Mouse (Mus musculus) erythroblast, embryonic 14.5 days (primary cell): ENCODE measurements around the gene Nxt1. TPM values are rescaled to one million over a fixed set of nuclear protein-coding genes. Genes with fewer than 3 reads are reported as not detected.

ENCODE experiments used
- H3K27me3 ChIP-seq: 2 replicates; pipeline ENCODE4 v1.6.1; 2012; ENCODE audit warnings: inconsistent platforms; ENCODE audit not compliant: control insufficient read depth
- H3K36me3 ChIP-seq: 2 replicates; pipeline ENCODE4 v1.6.1; 2012; ENCODE audit warnings: mild to moderate bottlenecking, inconsistent platforms; ENCODE audit not compliant: control insufficient read depth
- H3K4me1 ChIP-seq: 2 replicates; pipeline ENCODE4 v1.6.1; 2012; ENCODE audit warnings: inconsistent platforms; ENCODE audit not compliant: control insufficient read depth
- H3K4me3 ChIP-seq: replicated peaks from 2 replicates; pipeline ENCODE3; 2012; ENCODE audit warnings: moderate library complexity, mild to moderate bottlenecking, inconsistent platforms
- H3K9me3 ChIP-seq: 2 replicates; pipeline ENCODE4 v1.6.1; 2012; ENCODE audit warnings: low read length, inconsistent platforms, mixed read lengths; ENCODE audit not compliant: control insufficient read depth
- GATA1 ChIP-seq: IDR thresholded peaks from 2 replicates; pipeline ENCODE4 v1.6.1; 2012; ENCODE audit warnings: low read length, inconsistent platforms, mixed read lengths
- TAL1 ChIP-seq: IDR thresholded peaks from 3 replicates; pipeline ENCODE4 v1.6.1; 2012; ENCODE audit warnings: low read length, inconsistent platforms, mixed read lengths
- polyA plus RNA-seq: library from polyadenylated mRNA; stranded (reverse); fragments of >175 nt; gene quantifications from 2 replicates; pipeline ENCODE4 v1.2.3, GENCODE M21; 2012

The Nxt1 gene
- polyA plus RNA-seq, 1 experiment: 4.6 TPM

- H3K4me3 ChIP-seq: no peak overlapping the region
These were observed 34.8 kb downstream of the Nxt1 start for GRCm38 (mm10) chr2:148707202-148707530.

GRCm38 (mm10) chr2:148712326-148712725 lies 39.9 kb downstream of the Nxt1 start:
- TF ChIP-seq TAL1: no peak
- TF ChIP-seq GATA1: no peak
- Histone ChIP-seq H3K9me3 (no peaks in the 10 kb centered on the region), H3K4me3 (no peak overlapping the region), H3K27me3 (no peaks in the 10 kb centered on the region), H3K4me1 (no peaks in the 10 kb centered on the region), H3K36me3 (no peaks in the 10 kb centered on the region)

More at GRCm38 (mm10) chr2:148707202-148707530, 34.8 kb downstream of the Nxt1 start:
- H3K36me3 ChIP-seq: no peaks in the 10 kb centered on the region
- H3K9me3 ChIP-seq: no peaks in the 10 kb centered on the region
- no peaks in the 10 kb centered on the region for H3K4me1 ChIP-seq
- TF ChIP-seq TAL1 (no peak), GATA1 (no peak)
- H3K27me3 ChIP-seq: no peaks in the 10 kb centered on the region

- no peaks in the 10 kb centered on the region for H3K9me3 ChIP-seq
These were observed 44.7 kb downstream of the Nxt1 start for GRCm38 (mm10) chr2:148717072-148717471.

GRCm38 (mm10) chr2:148719271-148719995 lies 47.0 kb downstream of the Nxt1 start:
- H3K36me3 ChIP-seq: no peaks in the 10 kb centered on the region
- TF ChIP-seq GATA1 (no peak), TAL1 (no peak)
- H3K4me3 ChIP-seq: no peak overlapping the region
- H3K27me3 ChIP-seq: no peaks in the 10 kb centered on the region
- H3K9me3 ChIP-seq: no peaks in the 10 kb centered on the region
- no peaks in the 10 kb centered on the region for H3K4me1 ChIP-seq

More at GRCm38 (mm10) chr2:148717072-148717471, 44.7 kb downstream of the Nxt1 start:
- Histone ChIP-seq H3K36me3 (no peaks in the 10 kb centered on the region), H3K27me3 (no peaks in the 10 kb centered on the region), H3K4me1 (no peaks in the 10 kb centered on the region), H3K4me3 (no peak overlapping the region)
- no peak for TF ChIP-seq GATA1
- TF ChIP-seq TAL1: no peak

Other genes with a start within 250 kb of the Nxt1 start
- gene Cd93, start 229.0 kb upstream of the Nxt1 start, polyA plus RNA-seq: 0.01 TPM in 2 replicates
- 0.06 and 0.09 TPM in 2 replicates for gene Gzf1, start 8.4 kb downstream of the Nxt1 start, polyA plus RNA-seq
- not detected in 2 replicates for gene Napb, start 59.9 kb downstream of the Nxt1 start, polyA plus RNA-seq
- not detected in 2 replicates for gene Cstl1, start 77.8 kb downstream of the Nxt1 start, polyA plus RNA-seq
- gene Cst11, start 98.9 kb downstream of the Nxt1 start, polyA plus RNA-seq: not detected in 2 replicates
- not detected in 2 replicates for gene 8030411F24Rik, start 109.4 kb downstream of the Nxt1 start, polyA plus RNA-seq
- gene Cst12, start 116.8 kb downstream of the Nxt1 start, polyA plus RNA-seq: not detected in 2 replicates
- gene Cst8, start 126.2 kb downstream of the Nxt1 start, polyA plus RNA-seq: not detected in 2 replicates
- not detected in 2 replicates for gene Cst13, start 147.5 kb downstream of the Nxt1 start, polyA plus RNA-seq
- gene Cst9, start 162.5 kb downstream of the Nxt1 start, polyA plus RNA-seq: not detected in 2 replicates
- not detected in 2 replicates for gene 9230104L09Rik, start 192.4 kb downstream of the Nxt1 start, polyA plus RNA-seq
- gene Cst3, start 203.1 kb downstream of the Nxt1 start, polyA plus RNA-seq: 7.4 and 8.3 TPM in 2 replicates